8 mouse cellular contexts compared by ENCODE assay signal in the genomic region with DNA sequence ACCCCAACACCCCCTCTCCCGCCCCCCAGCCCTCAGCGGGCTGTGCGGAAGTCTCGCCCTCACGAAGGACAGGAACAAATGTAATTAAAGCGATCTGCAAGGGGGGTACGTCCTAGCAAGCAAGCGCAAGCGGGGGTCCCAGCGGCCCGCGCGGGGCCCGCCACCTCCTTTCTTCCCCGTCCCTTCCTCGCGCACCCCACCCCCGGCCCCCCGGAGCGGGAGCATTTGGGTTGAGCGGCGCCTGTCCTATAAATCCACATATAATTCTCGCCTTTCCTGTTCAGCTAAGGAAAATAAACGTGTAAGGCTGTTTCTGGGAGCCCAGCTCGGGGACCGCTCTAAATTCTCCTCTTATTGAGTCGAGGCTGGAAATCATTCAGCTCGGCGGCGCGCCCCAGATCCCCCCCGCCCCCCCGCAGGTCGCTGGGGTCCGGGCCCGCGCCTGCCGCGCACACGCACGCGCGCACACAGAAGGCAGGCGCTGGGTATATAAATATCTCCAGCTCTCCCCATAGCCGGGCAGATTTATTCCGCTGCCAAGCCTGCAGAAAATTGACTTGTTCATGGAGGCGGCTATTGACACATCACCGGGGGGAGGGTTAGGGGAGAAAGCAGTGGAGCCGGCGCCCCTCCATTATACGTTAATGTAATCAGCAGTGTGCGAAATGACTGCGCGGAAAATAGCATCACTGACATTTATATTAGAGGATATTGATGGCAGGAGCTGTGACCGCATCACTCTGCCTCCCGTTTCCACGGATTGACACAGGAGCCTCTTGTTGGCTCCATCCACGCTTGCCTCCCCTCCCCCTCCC.
DNase-seq lines count a peak whose midpoint lies in the region; ATAC-seq lines count a peak whose summit lies in the region.

No protein-coding gene starts in this region.

- H3K27me3 ChIP-seq in embryonic facial prominence, embryonic 13.5 days = peaks cover 91% of the 10 kb centered on the region
- H3K27me3 ChIP-seq in heart, embryonic 16.5 days (ENCODE audit: control insufficient read depth, insufficient read depth, low read length) = peaks cover 23% of the 10 kb centered on the region
- peaks cover 100% of the 10 kb centered on the region for H3K27me3 ChIP-seq in midbrain, embryonic 12.5 days

- no peaks in the 10 kb centered on the region for H3K36me3 ChIP-seq in embryonic facial prominence, embryonic 13.5 days
- H3K36me3 ChIP-seq in heart, embryonic 16.5 days (ENCODE audit: control insufficient read depth, insufficient read depth) = no peaks in the 10 kb centered on the region
- H3K36me3 ChIP-seq in midbrain, embryonic 12.5 days = no peaks in the 10 kb centered on the region

- peak overlapping the region; percentile 60 for H3K4me3 ChIP-seq in embryonic facial prominence, embryonic 13.5 days
- H3K4me3 ChIP-seq in heart, embryonic 16.5 days (ENCODE audit: low read length) = peak overlapping the region; percentile 75
- peak overlapping the region; percentile 56 for H3K4me3 ChIP-seq in midbrain, embryonic 12.5 days

- no peaks in the 10 kb centered on the region for H3K9me3 ChIP-seq in embryonic facial prominence, embryonic 13.5 days
- no peaks in the 10 kb centered on the region for H3K9me3 ChIP-seq in heart, embryonic 16.5 days (replicated peaks; ENCODE audit: control insufficient read depth, low read length)
- H3K9me3 ChIP-seq in midbrain, embryonic 12.5 days = no peaks in the 10 kb centered on the region

- H3K4me2 ChIP-seq in embryonic facial prominence, embryonic 13.5 days = peak overlapping the region; percentile 94
- peak overlapping the region; percentile 90 for H3K4me2 ChIP-seq in heart, embryonic 16.5 days (ENCODE audit: low read depth, low read length)
- peak overlapping the region; percentile 98 for H3K4me2 ChIP-seq in midbrain, embryonic 12.5 days (replicated peaks)

- 1% methylated on average over 58 of the region's 58 CpGs for WGBS in embryonic facial prominence, embryonic 13.5 days
- WGBS in heart, embryonic 16.5 days = under 1% methylated on average over 57 of the region's 58 CpGs
- WGBS in midbrain, embryonic 12.5 days = under 1% methylated on average over 58 of the region's 58 CpGs

- H3K9ac ChIP-seq in embryonic facial prominence, embryonic 13.5 days = peak overlapping the region; percentile 75
- peak overlapping the region; percentile 78 for H3K9ac ChIP-seq in heart, embryonic 16.5 days (ENCODE audit: low read length)
- H3K9ac ChIP-seq in midbrain, embryonic 12.5 days (replicated peaks) = peak overlapping the region; percentile 70

- no peak for ATAC-seq in CD4-positive, CD25-positive, alpha-beta regulatory T cell, adult 4 months
- peak; percentile 43; the same call in 1 of the 2 replicates for ATAC-seq in embryonic facial prominence, embryonic 13.5 days (ENCODE audit: insufficient number of reproducible peaks, insufficient read depth, low FRiP score, low TSS enrichment, low read depth)
- ATAC-seq in heart, embryonic 16.5 days (replicated peaks; ENCODE audit: extremely low read depth, insufficient read depth, low FRiP score) = peak; percentile 61
- peak; percentile 85 for ATAC-seq in midbrain, embryonic 12.5 days (ENCODE audit: low FRiP score, low read depth)

- peaks cover 29% of the 10 kb centered on the region for H3K4me1 ChIP-seq in embryonic facial prominence, embryonic 13.5 days
- peaks cover 28% of the 10 kb centered on the region for H3K4me1 ChIP-seq in heart, embryonic 16.5 days (ENCODE audit: control insufficient read depth, insufficient read depth, low read length)
- peaks cover 27% of the 10 kb centered on the region for H3K4me1 ChIP-seq in midbrain, embryonic 12.5 days

- DNase-seq in CD4-positive, CD25-positive, alpha-beta regulatory T cell, adult 2 months (ENCODE audit: low read depth, low spot score) = peak; percentile 29
- peak; percentile 76 for DNase-seq in R1 (ENCODE audit: low read depth, low spot score)
- DNase-seq in left cerebral cortex, adult 11 months (ENCODE audit: low spot score) = peak; percentile 72
- peak; percentile 88 for DNase-seq in telencephalon, adult 2 months (ENCODE audit: low read depth, low spot score)

- H3K27ac ChIP-seq in embryonic facial prominence, embryonic 13.5 days = peak overlapping the region; percentile 86
- peak overlapping the region; percentile 60 for H3K27ac ChIP-seq in heart, embryonic 16.5 days (ENCODE audit: low read length)
- H3K27ac ChIP-seq in midbrain, embryonic 12.5 days (replicated peaks) = peak overlapping the region; percentile 96

Comparison
In these comparisons a context has a peak if more than half of its experiments do, and no peak if none do; other contexts are left out.
1. DNase-seq: peak in every context shown above with its lines; median percentile 88 in telencephalon, adult 2 months; 76 in R1; 72 in left cerebral cortex, adult 11 months; 29 in CD4-positive, CD25-positive, alpha-beta regulatory T cell, adult 2 months.